Mouse (Mus musculus) megakaryocyte, embryonic 14.5 days (primary cell): ENCODE results near the gene Maco1. TPM values are rescaled to one million over a fixed set of nuclear protein-coding genes. Genes with fewer than 3 reads are reported as not detected.
"Not testable (repeated sequence)": the region's sequence is repeated elsewhere in the genome, so short reads cannot be mapped to it uniquely, and the experiment has no call there.

Experiments
- H3K27me3 ChIP-seq: replicated peaks from 2 replicates; pipeline ENCODE3; 2012; ENCODE audit warnings: inconsistent platforms
- H3K36me3 ChIP-seq: replicated peaks from 2 replicates; pipeline ENCODE3; 2012; ENCODE audit warnings: low read length, inconsistent platforms, mixed read lengths
- H3K4me1 ChIP-seq: 2 replicates; pipeline ENCODE4 v1.6.1; 2012; ENCODE audit warnings: inconsistent platforms
- H3K4me3 ChIP-seq: replicated peaks from 2 replicates; pipeline ENCODE3; 2012; ENCODE audit warnings: moderate library complexity, mild to moderate bottlenecking, inconsistent platforms
- H3K9me3 ChIP-seq: 2 replicates; pipeline ENCODE4 v1.6.1; 2012; ENCODE audit warnings: inconsistent platforms
- FLI1 ChIP-seq: IDR thresholded peaks from 2 replicates; pipeline ENCODE4 v1.6.1; 2012; ENCODE audit warnings: low read length, inconsistent platforms, mixed read lengths
- GATA1 ChIP-seq: IDR thresholded peaks from 3 replicates; pipeline ENCODE4 v1.6.1; 2012; ENCODE audit warnings: mixed read lengths, low read length, inconsistent platforms, borderline replicate concordance
- polyA plus RNA-seq: library from polyadenylated mRNA; stranded (reverse); fragments of >175 nt; gene quantifications from 2 replicates; pipeline ENCODE4 v1.2.3, GENCODE M21; 2012; ENCODE audit warnings: low replicate concordance; ENCODE audit not compliant: insufficient read depth

Gene Maco1
- polyA plus RNA-seq, 1 experiment: 6.0 TPM

- no peak for TF ChIP-seq GATA1
- no peak for TF ChIP-seq FLI1
- Histone ChIP-seq H3K4me1 (peaks cover 17% of the 10 kb centered on the region), H3K9me3 (no peaks in the 10 kb centered on the region), H3K36me3 (peaks cover 78% of the 10 kb centered on the region), H3K27me3 (no peaks in the 10 kb centered on the region), H3K4me3 (no peak overlapping the region)
Measured at GRCm38 (mm10) chr4:134826348-134826747, 26.8 kb downstream of the Maco1 start.

GRCm38 (mm10) chr4:134825864-134826263 lies 27.3 kb downstream of the Maco1 start:
- not testable (repeated sequence) for H3K4me3 ChIP-seq, H3K9me3 ChIP-seq, H3K27me3 ChIP-seq
- peaks cover 19% of the 10 kb centered on the region for H3K4me1 ChIP-seq
- H3K36me3 ChIP-seq: peaks cover 75% of the 10 kb centered on the region

- no peaks in the 10 kb centered on the region for H3K9me3 ChIP-seq
- peaks cover 80% of the 10 kb centered on the region for H3K36me3 ChIP-seq
- TF ChIP-seq FLI1 (no peak), GATA1 (no peak)
- no peaks in the 10 kb centered on the region for H3K27me3 ChIP-seq
- peaks cover 24% of the 10 kb centered on the region for H3K4me1 ChIP-seq
- no peak overlapping the region for H3K4me3 ChIP-seq
Measured at GRCm38 (mm10) chr4:134823560-134823959, 29.6 kb downstream of the Maco1 start.

GRCm38 (mm10) chr4:134821061-134821460 lies 32.1 kb downstream of the Maco1 start:
- Histone ChIP-seq H3K4me3 (no peak overlapping the region), H3K36me3 (peaks cover 67% of the 10 kb centered on the region), H3K27me3 (no peaks in the 10 kb centered on the region), H3K9me3 (no peaks in the 10 kb centered on the region), H3K4me1 (peaks cover 35% of the 10 kb centered on the region)
- no peak for TF ChIP-seq GATA1
- TF ChIP-seq FLI1: no peak

GRCm38 (mm10) chr4:134817706-134818105 lies 35.4 kb downstream of the Maco1 start:
- Histone ChIP-seq H3K36me3 (peaks cover 65% of the 10 kb centered on the region), H3K27me3 (no peaks in the 10 kb centered on the region), H3K4me3 (no peak overlapping the region), H3K9me3 (no peaks in the 10 kb centered on the region), H3K4me1 (peaks cover 57% of the 10 kb centered on the region)
- TF ChIP-seq FLI1 (no peak), GATA1 (no peak)

- no peaks in the 10 kb centered on the region for H3K9me3 ChIP-seq
- peaks cover 77% of the 10 kb centered on the region for H3K36me3 ChIP-seq
- no peak for TF ChIP-seq FLI1
- TF ChIP-seq GATA1: no peak
- peaks cover 45% of the 10 kb centered on the region for H3K4me1 ChIP-seq
- no peaks in the 10 kb centered on the region for H3K27me3 ChIP-seq
- H3K4me3 ChIP-seq: no peak overlapping the region
Measured at GRCm38 (mm10) chr4:134814229-134814571, 38.9 kb downstream of the Maco1 start.

- peaks cover 77% of the 10 kb centered on the region for H3K36me3 ChIP-seq
- H3K27me3 ChIP-seq: no peaks in the 10 kb centered on the region
- TF ChIP-seq GATA1: no peak
- TF ChIP-seq FLI1: no peak
- no peak overlapping the region for H3K4me3 ChIP-seq
- H3K4me1 ChIP-seq: peaks cover 42% of the 10 kb centered on the region
- no peaks in the 10 kb centered on the region for H3K9me3 ChIP-seq
Measured at GRCm38 (mm10) chr4:134813406-134814228, 39.5 kb downstream of the Maco1 start.

- Histone ChIP-seq H3K27me3 (no peaks in the 10 kb centered on the region), H3K4me3 (no peak overlapping the region), H3K4me1 (peaks cover 13% of the 10 kb centered on the region), H3K36me3 (peaks cover 94% of the 10 kb centered on the region), H3K9me3 (no peaks in the 10 kb centered on the region)
- TF ChIP-seq GATA1 (no peak), FLI1 (no peak)
Measured at GRCm38 (mm10) chr4:134804765-134805164, 48.4 kb downstream of the Maco1 start.

- TF ChIP-seq FLI1: no peak
- TF ChIP-seq GATA1: no peak
- peaks cover 25% of the 10 kb centered on the region for H3K4me1 ChIP-seq
- no peak overlapping the region for H3K4me3 ChIP-seq
- H3K9me3 ChIP-seq: no peaks in the 10 kb centered on the region
- H3K27me3 ChIP-seq: peaks cover 3% of the 10 kb centered on the region
- peaks cover 74% of the 10 kb centered on the region for H3K36me3 ChIP-seq
Measured at GRCm38 (mm10) chr4:134802765-134803164, 50.4 kb downstream of the Maco1 start.

GRCm38 (mm10) chr4:134802155-134802554 lies 51.0 kb downstream of the Maco1 start:
- Histone ChIP-seq H3K9me3 (no peaks in the 10 kb centered on the region), H3K36me3 (peaks cover 68% of the 10 kb centered on the region), H3K4me1 (peaks cover 29% of the 10 kb centered on the region), H3K27me3 (peaks cover 3% of the 10 kb centered on the region), H3K4me3 (no peak overlapping the region)
- TF ChIP-seq GATA1 (no peak), FLI1 (no peak)

GRCm38 (mm10) chr4:134800693-134801092 lies 52.5 kb downstream of the Maco1 start:
- no peaks in the 10 kb centered on the region for H3K9me3 ChIP-seq
- TF ChIP-seq GATA1 (no peak), FLI1 (no peak)
- peaks cover 5% of the 10 kb centered on the region for H3K27me3 ChIP-seq
- peaks cover 53% of the 10 kb centered on the region for H3K36me3 ChIP-seq
- H3K4me1 ChIP-seq: peaks cover 43% of the 10 kb centered on the region
- H3K4me3 ChIP-seq: no peak overlapping the region
